Mouse (Mus musculus) layer of hippocampus, postnatal 36 days (tissue): ENCODE results near the gene Ntng2. TPM values are rescaled to one million over a fixed set of nuclear protein-coding genes. Genes with fewer than 3 reads are reported as not detected.

Experiments used
- DNase-seq, 2 experiments: peaks; one replicate each; pipeline ENCODE4 v3.0.0; 2022
- total RNA-seq, 2 experiments: library from RNA; stranded (reverse); gene quantifications; 2 replicates each; pipeline ENCODE4 v1.2.3; 2021

Gene Ntng2
- total RNA-seq, 2 experiments from 2014 or later = 100 to 101 TPM

- DNase-seq = no peak
Measured at GRCm38 (mm10) chr2:29191216-29192215, 61.3 kb downstream of the Ntng2 start.

GRCm38 (mm10) chr2:29190392-29190791, 62.4 kb downstream of the Ntng2 start:
- no peak for DNase-seq

GRCm38 (mm10) chr2:29186209-29186608, 66.6 kb downstream of the Ntng2 start:
- no peak for DNase-seq

GRCm38 (mm10) chr2:29183266-29183924, 69.4 kb downstream of the Ntng2 start:
- DNase-seq = no peak

GRCm38 (mm10) chr2:29181111-29181510, 71.7 kb downstream of the Ntng2 start:
- DNase-seq = no peak

- no peak for DNase-seq
Measured at GRCm38 (mm10) chr2:29179810-29180209, 73.0 kb downstream of the Ntng2 start.

- no peak for DNase-seq
Measured at GRCm38 (mm10) chr2:29174887-29175286, 77.9 kb downstream of the Ntng2 start.

GRCm38 (mm10) chr2:29168067-29168466, 84.7 kb downstream of the Ntng2 start:
- DNase-seq = no peak

- no peak for DNase-seq
Measured at GRCm38 (mm10) chr2:29151941-29152340, 100.9 kb downstream of the Ntng2 start.

Other genes starting within 250 kb of the Ntng2 start
- gene Cfap77, start 197.9 kb downstream of the Ntng2 start, total RNA-seq = under 1 TPM; 0.32 to 0.78 TPM
- 10 to 100 TPM; 12.6 to 13.9 TPM for gene Ttf1, start 192.7 kb downstream of the Ntng2 start, total RNA-seq
- 10 to 100 TPM; 40.2 to 44.2 TPM for gene Setx, start 128.8 kb downstream of the Ntng2 start, total RNA-seq
- 10 to 100 TPM; 43.4 to 48.7 TPM for gene Med27, start 93.8 kb upstream of the Ntng2 start, total RNA-seq